Mouse (Mus musculus): Measurements from ENCODE around the gene Timm8a1.

GRCm38 (mm10) chrX:134500651-134501050 lies 41.0 kb downstream of the Timm8a1 start:
- TF ChIP-seq CTCF (IDR thresholded peaks at IDR 0.05; ENCODE audit: insufficient read depth, low read depth, low read length) = no peak
- no peak for TF ChIP-seq POLR2A (IDR thresholded peaks at IDR 0.05; ENCODE audit: insufficient read depth, low read depth, low read length)
